Mouse (Mus musculus): ENCODE results near the gene Hnrnpab. TPM values are rescaled to one million over a fixed set of nuclear protein-coding genes. Genes with fewer than 3 reads are reported as not detected.

Gene Hnrnpab
- total and polyA plus RNA-seq, 3 experiments, result 184 to 1,104 (median 894) TPM

DNA sequence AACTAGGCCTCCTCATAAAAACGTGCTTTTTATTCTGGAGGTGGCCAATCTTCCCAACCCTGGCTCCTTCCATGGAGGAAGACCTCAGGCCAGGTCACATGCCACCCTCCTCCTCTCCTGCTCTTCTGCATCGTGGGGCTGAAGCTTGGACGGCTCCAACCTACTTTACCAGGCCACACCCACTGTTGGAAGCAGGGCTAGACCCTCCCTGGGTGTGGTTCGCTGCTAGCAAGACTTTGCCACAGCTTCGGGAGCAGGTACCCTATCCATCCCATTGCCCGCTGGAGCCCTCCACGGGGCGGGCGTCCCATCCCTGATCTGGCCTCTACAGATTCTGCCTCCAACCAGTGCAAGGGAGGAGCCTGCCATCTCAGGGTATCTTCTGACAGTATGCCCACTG lies 36.6 kb upstream of the Hnrnpab start:
- Histone ChIP-seq H3K79me2 (ENCODE audit: control insufficient read depth, insufficient read depth, low read length, poor library complexity) (no peaks in the 10 kb centered on the region; the same call in 1 of the 2 replicates), H3K9me3 (replicated peaks; ENCODE audit: insufficient read depth, low read length) (no peaks in the 10 kb centered on the region), H3K4me3 (ENCODE audit: control insufficient read depth in 1 of 2, insufficient read depth in 1 of 2, low read depth in 2 of 2, low read length in 2 of 2) (no peak overlapping the region), H3K27ac (ENCODE audit: control insufficient read depth, low read depth, low read length) (no peak overlapping the region), H3K27me3 (ENCODE audit: control insufficient read depth in 1 of 2, insufficient read depth in 2 of 2, low read length in 2 of 2) (no peaks in the 10 kb centered on the region), H3K4me1 (ENCODE audit: control insufficient read depth in 1 of 2, insufficient read depth in 2 of 2, low read length in 2 of 2) (peaks cover 0 to 4% of the 10 kb centered on the region in 2 experiments; a peak in 1 of 4 replicates), H3K36me3 (ENCODE audit: control insufficient read depth in 1 of 2, insufficient read depth in 2 of 2, low read length in 2 of 2) (peaks cover 0 to 5% of the 10 kb centered on the region in 2 experiments; a peak in 2 of 4 replicates), H3K9ac (ENCODE audit: control insufficient read depth, low read depth, low read length, poor library complexity, severe bottlenecking) (no peak overlapping the region)
- DNase-seq (ENCODE audit: low read depth, low spot score), result no peak
- TF ChIP-seq GABPA (IDR thresholded peaks at IDR 0.05; ENCODE audit: low read depth, low read length) (no peak), JUND (IDR thresholded peaks at IDR 0.05; ENCODE audit: low read depth, low read length) (no peak), POLR2A (IDR thresholded peaks at IDR 0.05; ENCODE audit: control insufficient read depth in 1 of 2, insufficient read depth in 1 of 2, low read depth in 1 of 2, low read length in 2 of 2, poor library complexity in 1 of 2) (no peak), KAT2A (conservative IDR thresholded peaks at IDR 0.05; ENCODE audit: low read depth, low read length) (no peak), E2F4 (IDR thresholded peaks at IDR 0.05; ENCODE audit: borderline replicate concordance, low read depth, low read length) (no peak), TBP (IDR thresholded peaks at IDR 0.05; ENCODE audit: low read depth, low read length) (no peak), RAD21 (IDR thresholded peaks at IDR 0.05; ENCODE audit: low read depth, low read length) (no peak), ETS1 (IDR thresholded peaks at IDR 0.05; ENCODE audit: low read depth, low read length) (no peak), EP300 (IDR thresholded peaks at IDR 0.05; ENCODE audit: low read depth in 1 of 2, low read length in 2 of 2) (no peak), MXI1 (IDR thresholded peaks at IDR 0.05; ENCODE audit: low read depth, low read length) (no peak), MAFK (IDR thresholded peaks at IDR 0.05; ENCODE audit: borderline replicate concordance, low read depth, low read length) (no peak), TAL1 (IDR thresholded peaks at IDR 0.05; ENCODE audit: low read length) (no peak), BHLHE40 (IDR thresholded peaks at IDR 0.05; ENCODE audit: borderline replicate concordance, low read depth, low read length) (no peak)

DNA sequence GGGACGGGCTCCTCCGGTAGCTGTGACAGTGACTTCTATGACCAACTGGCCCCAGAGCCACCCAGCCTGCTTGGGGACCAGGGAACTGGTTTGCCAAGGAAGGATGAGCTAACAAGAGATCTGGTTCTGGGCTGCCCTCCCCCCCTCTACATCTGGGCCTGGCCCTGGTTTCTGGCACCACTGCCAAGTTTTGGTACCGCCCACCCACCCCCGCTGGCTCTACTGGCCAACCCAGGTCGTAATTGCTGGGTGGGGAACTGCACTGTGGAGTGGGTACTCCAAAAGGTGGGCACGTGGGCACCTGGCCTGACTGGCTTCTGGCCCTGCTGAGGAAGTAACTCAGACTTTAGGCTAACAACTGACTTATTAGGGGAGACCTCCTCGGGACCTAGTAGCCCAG lies 34.1 kb upstream of the Hnrnpab start:
- Histone ChIP-seq H3K79me2 (ENCODE audit: control insufficient read depth, insufficient read depth, low read length, poor library complexity) (peaks cover 8% of the 10 kb centered on the region), H3K9me3 (replicated peaks; ENCODE audit: insufficient read depth, low read length) (no peaks in the 10 kb centered on the region), H3K27ac (ENCODE audit: control insufficient read depth, low read depth, low read length) (no peak overlapping the region), H3K36me3 (ENCODE audit: control insufficient read depth in 1 of 2, insufficient read depth in 2 of 2, low read length in 2 of 2) (peaks cover 0 to 10% of the 10 kb centered on the region in 2 experiments; a peak in 2 of 4 replicates), H3K27me3 (ENCODE audit: control insufficient read depth in 1 of 2, insufficient read depth in 2 of 2, low read length in 2 of 2) (no peaks in the 10 kb centered on the region), H3K4me3 (ENCODE audit: control insufficient read depth in 1 of 2, insufficient read depth in 1 of 2, low read depth in 2 of 2, low read length in 2 of 2) (no peak overlapping the region), H3K4me1 (ENCODE audit: control insufficient read depth in 1 of 2, insufficient read depth in 2 of 2, low read length in 2 of 2) (peaks cover 3 to 15% of the 10 kb centered on the region in 2 experiments), H3K9ac (ENCODE audit: control insufficient read depth, low read depth, low read length, poor library complexity, severe bottlenecking) (no peak overlapping the region)
- DNase-seq (ENCODE audit: low read depth, low spot score), result no peak
- no peak for TF ChIP-seq MAZ (IDR thresholded peaks at IDR 0.05; ENCODE audit: low read depth, low read length)
- TF ChIP-seq ELF1 (IDR thresholded peaks at IDR 0.05; ENCODE audit: low read depth, low read length), result no peak
- TF ChIP-seq TAL1 (IDR thresholded peaks at IDR 0.05; ENCODE audit: low read length), result no peak
- no peak for TF ChIP-seq ETS1 (IDR thresholded peaks at IDR 0.05; ENCODE audit: low read depth, low read length)
- no peak for TF ChIP-seq RAD21 (IDR thresholded peaks at IDR 0.05; ENCODE audit: low read depth, low read length)
- TF ChIP-seq NRF1 (IDR thresholded peaks at IDR 0.05; ENCODE audit: insufficient read depth, low read depth, low read length, poor library complexity, severe bottlenecking), result no peak
- TF ChIP-seq UBTF (IDR thresholded peaks at IDR 0.05; ENCODE audit: borderline replicate concordance, insufficient read depth, low read depth, low read length), result no peak
- TF ChIP-seq MYC (IDR thresholded peaks at IDR 0.05; ENCODE audit: low read depth, low read length), result no peak
- no peak for TF ChIP-seq POLR2A (IDR thresholded peaks at IDR 0.05; ENCODE audit: control insufficient read depth in 1 of 2, insufficient read depth in 1 of 2, low read depth in 1 of 2, low read length in 2 of 2, poor library complexity in 1 of 2)
- no peak for TF ChIP-seq CHD1 (IDR thresholded peaks at IDR 0.05; ENCODE audit: low read depth, low read length)
- TF ChIP-seq HCFC1 (IDR thresholded peaks at IDR 0.05; ENCODE audit: low read depth, low read length), result no peak
- no peak for TF ChIP-seq TCF12 (IDR thresholded peaks at IDR 0.05; ENCODE audit: low read depth, low read length)

Data from MEL (cell line).